Mouse (Mus musculus): ENCODE data around the gene Gm20388. TPM values are rescaled to one million over a fixed set of nuclear protein-coding genes. Genes with fewer than 3 reads are reported as not detected.

The Gm20388 gene
- polyA plus RNA-seq, 1 experiment from 2014 or later: not detected

- WGBS: 68% methylated on average over 10 of the region's 10 CpGs
- H3K4me1 ChIP-seq (replicated peaks; ENCODE audit: control insufficient read depth, insufficient read depth, low read length): 0 out of 2 replicates have a peak, but pooled peaks cover 3% of the 10 kb centered on the region
- ATAC-seq: no peak
- no peak overlapping the region for H3K27ac ChIP-seq (ENCODE audit: low read depth, low read length)
- no peaks in the 10 kb centered on the region for H3K36me3 ChIP-seq (ENCODE audit: control insufficient read depth, insufficient read depth)
- H3K9ac ChIP-seq (ENCODE audit: low read depth, low read length): no peak overlapping the region
- no peaks in the 10 kb centered on the region for H3K27me3 ChIP-seq (replicated peaks; ENCODE audit: control insufficient read depth, insufficient read depth, low read length)
- H3K9me3 ChIP-seq (ENCODE audit: control insufficient read depth): no peaks in the 10 kb centered on the region
- H3K4me2 ChIP-seq (replicated peaks; ENCODE audit: low read depth): 0 out of 2 replicates have a peak overlapping the region, but pooled peaks have one; percentile 24
- peak; percentile 57 for TF ChIP-seq CTCF (IDR thresholded peaks at IDR 0.05; ENCODE audit: low read depth)
- no peak overlapping the region for H3K4me3 ChIP-seq (ENCODE audit: low read depth, low read length)
Measured at GRCm38 (mm10) chr8:122865441-122865840, 2954.8 kb downstream of the Gm20388 start.

DNA sequence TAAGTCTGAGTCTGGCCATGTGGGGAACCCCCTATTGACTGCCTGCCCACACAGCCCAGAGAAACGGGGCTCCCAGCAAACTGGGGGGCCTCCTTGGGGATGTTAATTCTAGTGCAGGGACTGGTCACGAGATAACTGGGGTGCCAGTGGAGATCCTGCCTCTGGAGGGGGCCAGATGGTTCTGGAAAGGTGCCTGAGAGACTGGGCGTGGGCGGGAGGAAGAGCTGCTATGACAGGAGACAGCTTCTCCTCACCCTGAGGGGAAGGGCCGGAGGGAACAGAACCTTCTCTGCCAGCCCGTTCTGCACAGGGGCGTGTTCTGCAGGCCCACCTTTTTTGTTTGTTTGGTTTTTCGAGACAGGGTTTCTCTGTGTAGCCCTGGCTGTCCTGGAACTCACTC lies 2955.6 kb downstream of the Gm20388 start:
- ATAC-seq: no peak
- Histone ChIP-seq H3K9me3 (ENCODE audit: control insufficient read depth) (no peaks in the 10 kb centered on the region), H3K27ac (ENCODE audit: low read depth, low read length) (no peak overlapping the region), H3K27me3 (replicated peaks; ENCODE audit: control insufficient read depth, insufficient read depth, low read length) (no peaks in the 10 kb centered on the region), H3K4me2 (replicated peaks; ENCODE audit: low read depth) (no peak overlapping the region), H3K4me3 (ENCODE audit: low read depth, low read length) (no peak overlapping the region), H3K9ac (ENCODE audit: low read depth, low read length) (no peak overlapping the region), H3K36me3 (ENCODE audit: control insufficient read depth, insufficient read depth) (no peaks in the 10 kb centered on the region), H3K4me1 (replicated peaks; ENCODE audit: control insufficient read depth, insufficient read depth, low read length) (0 out of 2 replicates have a peak, but pooled peaks cover 3% of the 10 kb centered on the region)
- WGBS: 79% methylated on average over 8 of the region's 8 CpGs
- TF ChIP-seq CTCF (IDR thresholded peaks at IDR 0.05; ENCODE audit: low read depth): no peak

DNA sequence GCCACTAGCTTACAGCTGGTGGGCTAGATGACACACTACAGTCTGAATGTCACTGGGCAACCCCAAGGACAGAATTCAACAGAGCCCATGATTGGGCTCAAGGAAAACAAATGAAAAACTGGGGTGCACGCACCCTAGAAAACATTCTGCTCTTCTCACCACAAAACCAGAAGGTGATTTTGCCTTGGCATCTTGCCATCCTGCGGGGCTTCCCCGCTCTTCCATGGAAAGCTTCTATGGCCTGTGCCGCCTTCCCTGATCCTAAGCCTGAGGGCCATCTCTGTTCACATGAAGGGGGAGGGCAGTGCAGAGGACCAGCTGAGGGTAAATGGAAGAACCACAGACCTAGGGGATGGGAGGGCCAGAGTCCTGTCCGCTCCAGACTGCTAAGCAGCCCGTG lies 2957.3 kb downstream of the Gm20388 start:
- Histone ChIP-seq H3K27ac (ENCODE audit: low read depth, low read length) (no peak overlapping the region), H3K4me3 (ENCODE audit: low read depth, low read length) (no peak overlapping the region), H3K4me2 (replicated peaks; ENCODE audit: low read depth) (no peak overlapping the region), H3K9ac (ENCODE audit: low read depth, low read length) (no peak overlapping the region), H3K9me3 (ENCODE audit: control insufficient read depth) (no peaks in the 10 kb centered on the region), H3K27me3 (replicated peaks; ENCODE audit: control insufficient read depth, insufficient read depth, low read length) (no peaks in the 10 kb centered on the region), H3K4me1 (replicated peaks; ENCODE audit: control insufficient read depth, insufficient read depth, low read length) (0 out of 2 replicates have a peak, but pooled peaks cover 3% of the 10 kb centered on the region), H3K36me3 (ENCODE audit: control insufficient read depth, insufficient read depth) (no peaks in the 10 kb centered on the region)
- no peak for ATAC-seq
- TF ChIP-seq CTCF (IDR thresholded peaks at IDR 0.05; ENCODE audit: low read depth): no peak
- WGBS: 79% methylated on average over 6 of the region's 6 CpGs

- Histone ChIP-seq H3K27ac (ENCODE audit: low read depth, low read length) (no peak overlapping the region), H3K27me3 (replicated peaks; ENCODE audit: control insufficient read depth, insufficient read depth, low read length) (no peaks in the 10 kb centered on the region), H3K4me1 (replicated peaks; ENCODE audit: control insufficient read depth, insufficient read depth, low read length) (0 out of 2 replicates have a peak, but pooled peaks cover 3% of the 10 kb centered on the region), H3K4me3 (ENCODE audit: low read depth, low read length) (no peak overlapping the region), H3K9me3 (ENCODE audit: control insufficient read depth) (no peaks in the 10 kb centered on the region), H3K36me3 (ENCODE audit: control insufficient read depth, insufficient read depth) (no peaks in the 10 kb centered on the region), H3K4me2 (replicated peaks; ENCODE audit: low read depth) (peak overlapping the region; percentile 48), H3K9ac (ENCODE audit: low read depth, low read length) (no peak overlapping the region)
- TF ChIP-seq CTCF (IDR thresholded peaks at IDR 0.05; ENCODE audit: low read depth): no peak
- ATAC-seq: peak; percentile 42; the same call in 1 of the 2 replicates
- WGBS: 28% methylated on average over 30 of the region's 31 CpGs
Measured at GRCm38 (mm10) chr8:122870377-122870863, 2959.8 kb downstream of the Gm20388 start.

DNA sequence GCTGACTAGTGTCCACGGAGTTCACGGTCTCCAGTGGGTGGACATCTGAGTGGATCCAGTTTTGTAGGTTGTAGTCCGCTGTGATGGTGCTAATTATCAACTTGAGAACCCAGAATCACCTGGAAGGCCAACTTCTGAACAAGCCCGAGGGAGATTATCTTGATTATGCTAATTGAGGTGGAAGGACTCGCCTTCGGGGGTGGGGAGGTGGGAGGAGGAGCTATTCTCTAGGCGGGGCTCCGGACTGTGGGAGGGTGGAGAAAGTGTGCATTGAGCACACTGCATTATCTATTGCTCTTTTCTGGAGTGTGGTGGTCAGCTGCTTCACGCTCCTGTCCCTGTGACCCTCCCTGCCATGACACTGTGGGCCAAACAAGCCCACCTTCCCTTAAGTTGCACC lies 2961.0 kb downstream of the Gm20388 start:
- 62% methylated on average over 9 of the region's 9 CpGs for WGBS
- TF ChIP-seq CTCF (IDR thresholded peaks at IDR 0.05; ENCODE audit: low read depth): no peak
- Histone ChIP-seq H3K4me2 (replicated peaks; ENCODE audit: low read depth) (no peak overlapping the region), H3K27ac (ENCODE audit: low read depth, low read length) (no peak overlapping the region), H3K4me3 (ENCODE audit: low read depth, low read length) (no peak overlapping the region), H3K27me3 (replicated peaks; ENCODE audit: control insufficient read depth, insufficient read depth, low read length) (no peaks in the 10 kb centered on the region), H3K9ac (ENCODE audit: low read depth, low read length) (no peak overlapping the region), H3K9me3 (ENCODE audit: control insufficient read depth) (no peaks in the 10 kb centered on the region), H3K36me3 (ENCODE audit: control insufficient read depth, insufficient read depth) (no peaks in the 10 kb centered on the region), H3K4me1 (replicated peaks; ENCODE audit: control insufficient read depth, insufficient read depth, low read length) (0 out of 2 replicates have a peak, but pooled peaks cover 3% of the 10 kb centered on the region)
- ATAC-seq: no peak

- WGBS: 34% methylated on average over 6 of the region's 6 CpGs
- no peak for TF ChIP-seq CTCF (IDR thresholded peaks at IDR 0.05; ENCODE audit: low read depth)
Measured at GRCm38 (mm10) chr8:122873171-122873570, 2962.5 kb downstream of the Gm20388 start.

More at GRCm38 (mm10) chr8:122873171-122873570, 2962.5 kb downstream of the Gm20388 start:
- no peaks in the 10 kb centered on the region for H3K36me3 ChIP-seq (ENCODE audit: control insufficient read depth, insufficient read depth)
- H3K27ac ChIP-seq (ENCODE audit: low read depth, low read length): no peak overlapping the region
- H3K9ac ChIP-seq (ENCODE audit: low read depth, low read length): no peak overlapping the region
- 0 out of 2 replicates have a peak, but pooled peaks cover 3% of the 10 kb centered on the region for H3K4me1 ChIP-seq (replicated peaks; ENCODE audit: control insufficient read depth, insufficient read depth, low read length)
- H3K4me2 ChIP-seq (replicated peaks; ENCODE audit: low read depth): no peak overlapping the region
- H3K4me3 ChIP-seq (ENCODE audit: low read depth, low read length): no peak overlapping the region
- H3K9me3 ChIP-seq (ENCODE audit: control insufficient read depth): no peaks in the 10 kb centered on the region
- no peaks in the 10 kb centered on the region for H3K27me3 ChIP-seq (replicated peaks; ENCODE audit: control insufficient read depth, insufficient read depth, low read length)
- ATAC-seq: no peak
